17 mouse cellular contexts compared by ENCODE assay signal in the genomic region with DNA sequence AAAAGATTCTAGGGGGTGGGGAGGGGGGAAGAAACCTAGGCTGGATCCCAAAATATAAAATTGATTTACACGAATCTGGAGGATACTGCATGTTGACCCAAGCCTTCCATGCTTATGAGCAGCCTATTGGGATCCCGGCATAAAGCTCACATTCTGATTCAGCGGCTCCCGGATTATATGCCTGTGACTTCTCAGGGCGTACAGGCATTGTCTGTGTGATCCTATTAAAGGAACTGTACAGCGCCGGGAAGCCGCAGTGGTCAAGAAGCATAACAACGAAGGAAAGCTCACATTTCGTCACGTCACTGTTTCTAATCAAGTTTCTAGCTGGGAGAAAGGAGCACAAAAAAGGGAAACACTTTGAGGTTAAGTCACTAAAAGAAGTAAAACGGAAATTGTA.
A peak's percentile ranks its signal among the peaks of the same experiment; 100 is the strongest.
DNase-seq lines count a peak whose midpoint lies in the region; ATAC-seq lines count a peak whose summit lies in the region.
"Had no signal": no experiment of that assay in that cellular context is flagged by ENCODE, and none has a peak within 500 bp of the region (broad histone marks: within the 10 kb centered on the region; RNA-seq: fewer than 3 reads in every experiment).

No protein-coding gene starts in this region.

- H3K36me3 ChIP-seq in midbrain, embryonic 11.5 days (ENCODE audit: control insufficient read depth, insufficient read depth, low read length) = no peaks in the 10 kb centered on the region
- no peaks in the 10 kb centered on the region for H3K36me3 ChIP-seq in midbrain, embryonic 10.5 days
- H3K36me3 ChIP-seq in midbrain, embryonic 14.5 days (ENCODE audit: control insufficient read depth, insufficient read depth, low read length) = no peaks in the 10 kb centered on the region
- H3K36me3 ChIP-seq: forebrain, embryonic 15.5 days; heart, embryonic 13.5 days; hindbrain, embryonic 15.5 days; intestine, embryonic 15.5 days; neural tube, embryonic 12.5 days had no signal

- no peak for DNase-seq in midbrain, embryonic 11.5 days (ENCODE audit: low spot score, missing footprints)
- no peak for DNase-seq in midbrain, embryonic 10.5 days (ENCODE audit: low spot score)
- DNase-seq in embryo, embryonic 11 days = peak; percentile 22
- peak; percentile 75 for DNase-seq in midbrain, embryonic 14.5 days
- no peak for DNase-seq in cerebellum, postnatal 14 days
- no peak for DNase-seq in spleen, postnatal 10 days (ENCODE audit: low spot score in 2 of 2)
- no peak for DNase-seq in heart, adult 8-10 months (ENCODE audit: low spot score)
- DNase-seq: adrenal gland, postnatal 25 days; cerebellum, adult 18-20 months; cerebellum, postnatal 36 days; thymus, postnatal 25 days had no signal

- H3K4me1 ChIP-seq in midbrain, embryonic 11.5 days (ENCODE audit: control insufficient read depth, insufficient read depth, low read length) = no peaks in the 10 kb centered on the region
- H3K4me1 ChIP-seq in midbrain, embryonic 10.5 days = no peaks in the 10 kb centered on the region
- no peaks in the 10 kb centered on the region for H3K4me1 ChIP-seq in midbrain, embryonic 14.5 days (ENCODE audit: control insufficient read depth, insufficient read depth, low read length)
- H3K4me1 ChIP-seq: forebrain, embryonic 15.5 days; heart, embryonic 13.5 days; hindbrain, embryonic 15.5 days; intestine, embryonic 15.5 days; neural tube, embryonic 12.5 days had no signal

- no peaks in the 10 kb centered on the region for H3K27me3 ChIP-seq in midbrain, embryonic 11.5 days (ENCODE audit: control insufficient read depth, insufficient read depth, low read length)
- no peaks in the 10 kb centered on the region for H3K27me3 ChIP-seq in midbrain, embryonic 10.5 days (ENCODE audit: low read depth, poor library complexity, severe bottlenecking)
- no peaks in the 10 kb centered on the region for H3K27me3 ChIP-seq in midbrain, embryonic 14.5 days (ENCODE audit: control insufficient read depth, insufficient read depth, low read length)
- H3K27me3 ChIP-seq: forebrain, embryonic 15.5 days; heart, embryonic 13.5 days; hindbrain, embryonic 15.5 days; intestine, embryonic 15.5 days; neural tube, embryonic 12.5 days had no signal

- no peak overlapping the region for H3K4me2 ChIP-seq in midbrain, embryonic 11.5 days
- H3K4me2 ChIP-seq in midbrain, embryonic 14.5 days (ENCODE audit: low read length) = peak overlapping the region; percentile 0; the same call in 1 of the 2 replicates
- H3K4me2 ChIP-seq: forebrain, embryonic 15.5 days; heart, embryonic 13.5 days; hindbrain, embryonic 15.5 days; intestine, embryonic 15.5 days; neural tube, embryonic 12.5 days had no signal

- peak; percentile 75 for ATAC-seq in midbrain, embryonic 11.5 days (ENCODE audit: low FRiP score)
- ATAC-seq in midbrain, embryonic 14.5 days (ENCODE audit: low FRiP score, low TSS enrichment) = peak; percentile 62; the same call in 1 of the 2 replicates
- ATAC-seq: forebrain, embryonic 15.5 days; intestine, embryonic 15.5 days had no signal

- no peak overlapping the region for H3K4me3 ChIP-seq in midbrain, embryonic 11.5 days (ENCODE audit: low read depth, low read length)
- no peak overlapping the region for H3K4me3 ChIP-seq in midbrain, embryonic 10.5 days
- H3K4me3 ChIP-seq in midbrain, embryonic 14.5 days (replicated peaks; ENCODE audit: low read depth, low read length) = no peak overlapping the region
- H3K4me3 ChIP-seq: forebrain, embryonic 15.5 days; heart, embryonic 13.5 days; hindbrain, embryonic 15.5 days; intestine, embryonic 15.5 days; neural tube, embryonic 12.5 days had no signal

- WGBS in midbrain, embryonic 11.5 days = 69% methylated on average over 12 of the region's 12 CpGs
- 72% methylated on average over 12 of the region's 12 CpGs for WGBS in midbrain, embryonic 10.5 days
- 39% methylated on average over 12 of the region's 12 CpGs for WGBS in midbrain, embryonic 14.5 days

- no peak overlapping the region for H3K27ac ChIP-seq in midbrain, embryonic 11.5 days (ENCODE audit: low read depth, low read length)
- no peak overlapping the region for H3K27ac ChIP-seq in midbrain, embryonic 10.5 days (replicated peaks)
- no peak overlapping the region for H3K27ac ChIP-seq in midbrain, embryonic 14.5 days (replicated peaks; ENCODE audit: low read depth, low read length)
- H3K27ac ChIP-seq: forebrain, embryonic 15.5 days; heart, embryonic 13.5 days; hindbrain, embryonic 15.5 days; intestine, embryonic 15.5 days; liver, embryonic 14.5 days; neural tube, embryonic 12.5 days had no signal

- H3K9me3 ChIP-seq in midbrain, embryonic 11.5 days (ENCODE audit: control insufficient read depth, low read length) = no peaks in the 10 kb centered on the region
- no peaks in the 10 kb centered on the region for H3K9me3 ChIP-seq in midbrain, embryonic 10.5 days (replicated peaks)
- H3K9me3 ChIP-seq in midbrain, embryonic 14.5 days (ENCODE audit: control insufficient read depth, low read length) = no peaks in the 10 kb centered on the region
- H3K9me3 ChIP-seq: forebrain, embryonic 15.5 days; heart, embryonic 13.5 days; hindbrain, embryonic 15.5 days; intestine, embryonic 15.5 days; neural tube, embryonic 12.5 days had no signal

- H3K9ac ChIP-seq in midbrain, embryonic 11.5 days (ENCODE audit: low read length) = no peak overlapping the region
- no peak overlapping the region for H3K9ac ChIP-seq in midbrain, embryonic 14.5 days (replicated peaks; ENCODE audit: low read length)
- H3K9ac ChIP-seq: forebrain, embryonic 15.5 days; heart, embryonic 13.5 days; hindbrain, embryonic 15.5 days; intestine, embryonic 15.5 days; liver, embryonic 14.5 days; neural tube, embryonic 12.5 days had no signal

Comparison
In these comparisons a context has a peak if more than half of its experiments do, and no peak if none do; other contexts are left out.
1. DNase-seq: peak in embryo, embryonic 11 days (single experiment) and midbrain, embryonic 14.5 days (single experiment); none in midbrain, embryonic 11.5 days (single experiment), midbrain, embryonic 10.5 days (single experiment), cerebellum, postnatal 14 days (0 of 2), spleen, postnatal 10 days (0 of 2) and heart, adult 8-10 months (single experiment).